ENCODE assay signal across 21 mouse cellular contexts in genomic region chr3:68760806-68761205, GRCm38 (mm10).
DNase-seq lines count a peak whose midpoint lies in the region; ATAC-seq and TF ChIP-seq lines count a peak whose summit lies in the region.
"Had no signal": no experiment of that assay in that cellular context is flagged by ENCODE, and none has a peak within 500 bp of the region (broad histone marks: within the 10 kb centered on the region; RNA-seq: fewer than 3 reads in every experiment).

No protein-coding gene starts in this region.

- H3K4me3 ChIP-seq in intestine, embryonic 14.5 days (ENCODE audit: low read depth, low read length) = no peak overlapping the region
- no peak overlapping the region for H3K4me3 ChIP-seq in intestine, embryonic 16.5 days (ENCODE audit: low read length)
- H3K4me3 ChIP-seq in liver, embryonic 11.5 days (ENCODE audit: low read depth, low read length) = no peak overlapping the region
- H3K4me3 ChIP-seq in liver, embryonic 12.5 days = no peak overlapping the region
- no peak overlapping the region for H3K4me3 ChIP-seq in stomach, postnatal 0 days (ENCODE audit: low read depth, low read length)
- H3K4me3 ChIP-seq: forebrain, embryonic 12.5 days; hindbrain, embryonic 13.5 days; limb, embryonic 12.5 days; liver, embryonic 13.5 days had no signal

- no peak for ATAC-seq in intestine, embryonic 14.5 days (replicated peaks; ENCODE audit: low FRiP score, low TSS enrichment, low read depth)
- no peak for ATAC-seq in intestine, embryonic 16.5 days
- ATAC-seq in liver, embryonic 11.5 days (replicated peaks; ENCODE audit: low FRiP score) = no peak
- no peak for ATAC-seq in liver, embryonic 12.5 days
- no peak for ATAC-seq in stomach, postnatal 0 days (ENCODE audit: low FRiP score, low TSS enrichment)

- peaks cover 5% of the 10 kb centered on the region for H3K4me1 ChIP-seq in intestine, embryonic 14.5 days (replicated peaks; ENCODE audit: control insufficient read depth, insufficient read depth, low read length)
- peaks cover 6% of the 10 kb centered on the region for H3K4me1 ChIP-seq in intestine, embryonic 16.5 days (ENCODE audit: control insufficient read depth, insufficient read depth, low read length)
- peaks cover 10% of the 10 kb centered on the region for H3K4me1 ChIP-seq in liver, embryonic 11.5 days (replicated peaks; ENCODE audit: control insufficient read depth, insufficient read depth, low read length)
- peaks cover 33% of the 10 kb centered on the region for H3K4me1 ChIP-seq in liver, embryonic 12.5 days
- H3K4me1 ChIP-seq in stomach, postnatal 0 days (replicated peaks; ENCODE audit: control insufficient read depth, insufficient read depth) = peaks cover 5% of the 10 kb centered on the region; the same call in 1 of the 2 replicates
- H3K4me1 ChIP-seq: forebrain, embryonic 12.5 days had no signal

- no peak for TF ChIP-seq EP300 in stomach, postnatal 0 days (optimal IDR thresholded peaks at IDR 0.05)

- WGBS in intestine, embryonic 14.5 days = 69% methylated on average over 2 of the region's 2 CpGs
- 68% methylated on average over 2 of the region's 2 CpGs for WGBS in intestine, embryonic 16.5 days
- whole genome bisulfite sequencing in liver, embryonic 11.5 days = 64% methylated on average over 2 of the region's 2 CpGs
- WGBS in liver, embryonic 12.5 days (ENCODE audit: insufficient replicate concordance) = 59% methylated on average over 2 of the region's 2 CpGs
- 77% methylated on average over 2 of the region's 2 CpGs for WGBS in stomach, postnatal 0 days

- H3K4me2 ChIP-seq in intestine, embryonic 14.5 days (ENCODE audit: low read length) = no peak overlapping the region
- H3K4me2 ChIP-seq in intestine, embryonic 16.5 days (ENCODE audit: low read depth, low read length) = no peak overlapping the region
- H3K4me2 ChIP-seq in liver, embryonic 11.5 days = no peak overlapping the region
- no peak overlapping the region for H3K4me2 ChIP-seq in liver, embryonic 12.5 days
- no peak overlapping the region for H3K4me2 ChIP-seq in stomach, postnatal 0 days (replicated peaks; ENCODE audit: low read depth)
- H3K4me2 ChIP-seq: forebrain, embryonic 12.5 days; hindbrain, embryonic 13.5 days; limb, embryonic 12.5 days; midbrain, embryonic 11.5 days had no signal

- H3K27me3 ChIP-seq in intestine, embryonic 14.5 days (replicated peaks; ENCODE audit: control insufficient read depth, insufficient read depth, low read length) = no peaks in the 10 kb centered on the region
- no peaks in the 10 kb centered on the region for H3K27me3 ChIP-seq in intestine, embryonic 16.5 days (replicated peaks; ENCODE audit: control insufficient read depth, insufficient read depth, low read length)
- H3K27me3 ChIP-seq in liver, embryonic 11.5 days (replicated peaks; ENCODE audit: control insufficient read depth, insufficient read depth, low read length) = no peaks in the 10 kb centered on the region
- H3K27me3 ChIP-seq in liver, embryonic 12.5 days (replicated peaks) = no peaks in the 10 kb centered on the region
- H3K27me3 ChIP-seq in stomach, postnatal 0 days (ENCODE audit: control insufficient read depth, insufficient read depth, low read length) = no peaks in the 10 kb centered on the region
- H3K27me3 ChIP-seq: forebrain, embryonic 12.5 days; hindbrain, embryonic 13.5 days; limb, embryonic 12.5 days; liver, embryonic 13.5 days had no signal

- no peak for TF ChIP-seq CTCF in stomach, postnatal 0 days (IDR thresholded peaks at IDR 0.05; ENCODE audit: low read depth)

- no peaks in the 10 kb centered on the region for H3K9me3 ChIP-seq in intestine, embryonic 14.5 days (ENCODE audit: control insufficient read depth, low read length)
- H3K9me3 ChIP-seq in intestine, embryonic 16.5 days (ENCODE audit: control insufficient read depth, low read length) = no peaks in the 10 kb centered on the region
- no peaks in the 10 kb centered on the region for H3K9me3 ChIP-seq in liver, embryonic 11.5 days (ENCODE audit: control insufficient read depth, low read length)
- H3K9me3 ChIP-seq in liver, embryonic 12.5 days (replicated peaks) = no peaks in the 10 kb centered on the region
- no peaks in the 10 kb centered on the region for H3K9me3 ChIP-seq in stomach, postnatal 0 days (ENCODE audit: control insufficient read depth, low read length)
- H3K9me3 ChIP-seq: forebrain, embryonic 12.5 days; hindbrain, embryonic 13.5 days; limb, embryonic 12.5 days; liver, embryonic 13.5 days had no signal

- DNase-seq in frontal cortex, adult 2 months (ENCODE audit: extremely low spot score in 1 of 2, low spot score in 1 of 2) = peak; percentile 36 to 53
- DNase-seq in frontal cortex, postnatal 25 days (ENCODE audit: low spot score in 2 of 2) = no peak
- DNase-seq in intestine, embryonic 14.5 days (ENCODE audit: low spot score) = peak; percentile 43
- DNase-seq in liver, embryonic 11.5 days (ENCODE audit: low spot score) = peak; percentile 28
- peak; percentile 8 for DNase-seq in stomach, postnatal 0 days (ENCODE audit: low spot score)
- no peak for DNase-seq in ovary, postnatal 14 days (ENCODE audit: low spot score)
- DNase-seq: B cell, adult 2 months; cerebellum, adult 9-11 months; gastrocnemius, postnatal 14 days; heart, postnatal 36 days; layer of hippocampus, postnatal 36 days; liver, embryonic 13.5 days; lung, adult 2 months; lung, postnatal 14 days; thymus, postnatal 14 days had no signal

- no peaks in the 10 kb centered on the region for H3K36me3 ChIP-seq in intestine, embryonic 14.5 days (ENCODE audit: control insufficient read depth, insufficient read depth, low read length)
- no peaks in the 10 kb centered on the region for H3K36me3 ChIP-seq in intestine, embryonic 16.5 days (ENCODE audit: control insufficient read depth, insufficient read depth, low read length)
- no peaks in the 10 kb centered on the region for H3K36me3 ChIP-seq in liver, embryonic 11.5 days (ENCODE audit: control insufficient read depth, insufficient read depth, low read length)
- H3K36me3 ChIP-seq in liver, embryonic 12.5 days = no peaks in the 10 kb centered on the region
- H3K36me3 ChIP-seq in stomach, postnatal 0 days (ENCODE audit: control insufficient read depth, insufficient read depth, low read length) = no peaks in the 10 kb centered on the region
- H3K36me3 ChIP-seq: forebrain, embryonic 12.5 days; hindbrain, embryonic 13.5 days; limb, embryonic 12.5 days; liver, embryonic 13.5 days had no signal

- H3K9ac ChIP-seq in intestine, embryonic 14.5 days (ENCODE audit: low read length) = no peak overlapping the region
- no peak overlapping the region for H3K9ac ChIP-seq in intestine, embryonic 16.5 days (ENCODE audit: low read depth, low read length)
- no peak overlapping the region for H3K9ac ChIP-seq in liver, embryonic 11.5 days (ENCODE audit: low read depth, low read length)
- H3K9ac ChIP-seq in liver, embryonic 12.5 days = no peak overlapping the region
- H3K9ac ChIP-seq in stomach, postnatal 0 days (ENCODE audit: low read length) = no peak overlapping the region
- H3K9ac ChIP-seq: forebrain, embryonic 12.5 days; hindbrain, embryonic 13.5 days; limb, embryonic 12.5 days; liver, embryonic 13.5 days had no signal

- H3K27ac ChIP-seq in intestine, embryonic 14.5 days (ENCODE audit: low read depth) = no peak overlapping the region
- H3K27ac ChIP-seq in intestine, embryonic 16.5 days (ENCODE audit: low read length) = no peak overlapping the region
- 0 out of 2 replicates have a peak overlapping the region, but pooled peaks have one; percentile 32 for H3K27ac ChIP-seq in liver, embryonic 11.5 days (ENCODE audit: low read depth, low read length)
- no peak overlapping the region for H3K27ac ChIP-seq in liver, embryonic 12.5 days
- no peak overlapping the region for H3K27ac ChIP-seq in stomach, postnatal 0 days (replicated peaks)
- H3K27ac ChIP-seq: forebrain, embryonic 12.5 days; hindbrain, embryonic 13.5 days; limb, embryonic 12.5 days; liver, embryonic 13.5 days had no signal

Comparison
In these comparisons a context has a peak if more than half of its experiments do, and no peak if none do; other contexts are left out.
1. DNase-seq: peak in frontal cortex, adult 2 months (2 of 2), intestine, embryonic 14.5 days (single experiment), liver, embryonic 11.5 days (single experiment) and stomach, postnatal 0 days (single experiment); none in frontal cortex, postnatal 25 days (0 of 2) and ovary, postnatal 14 days (single experiment).